In the genomic region with DNA sequence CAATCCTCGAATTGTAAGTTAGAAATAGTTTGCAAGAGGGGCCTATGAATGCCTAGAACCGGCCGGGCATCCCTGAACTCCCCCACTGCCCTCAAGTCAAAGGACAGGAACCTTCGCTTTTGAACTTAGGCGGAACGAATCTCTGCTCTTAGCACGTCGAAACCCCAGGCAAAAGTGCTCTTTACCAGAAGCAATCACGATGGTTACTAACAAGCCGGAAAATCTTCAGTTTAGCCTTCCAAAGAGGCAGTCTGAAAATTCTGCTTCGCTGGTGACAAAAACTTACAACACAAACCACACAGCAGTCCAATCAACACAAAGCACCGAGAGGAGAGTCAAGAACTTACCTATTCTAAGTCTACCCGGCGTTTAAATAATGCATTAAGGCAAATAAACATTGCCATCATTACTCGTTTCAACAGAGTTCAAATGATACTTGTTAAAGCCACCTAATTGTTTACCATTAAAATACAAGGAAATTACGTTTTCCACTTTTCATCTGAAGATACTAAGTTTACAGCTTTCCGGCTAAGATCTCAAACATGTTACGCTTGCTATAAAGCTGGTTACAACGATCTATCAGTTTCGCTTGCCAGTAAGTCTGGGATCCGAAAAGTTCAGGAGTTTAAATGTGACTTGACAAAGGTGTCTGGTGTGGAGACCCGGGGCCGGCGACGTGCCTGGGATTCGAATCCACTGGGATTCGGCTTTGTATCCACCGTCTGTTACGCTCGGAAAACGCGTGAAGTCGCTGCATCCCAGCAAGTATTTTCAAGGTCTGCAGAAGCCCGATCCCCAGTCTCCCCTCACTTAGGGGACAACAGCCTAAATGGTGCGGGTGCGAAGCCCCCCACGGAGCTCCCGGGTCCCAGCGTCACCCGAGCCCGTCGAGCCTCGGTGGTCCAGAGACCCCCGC, we compare ENCODE assay signal across 9 mouse cellular contexts. TPM values are rescaled to one million over a fixed set of nuclear protein-coding genes. Genes with fewer than 3 reads are reported as not detected.
DNase-seq lines count a peak whose midpoint lies in the region; ATAC-seq and TF ChIP-seq lines count a peak whose summit lies in the region.
"Had no signal": no experiment of that assay in that cellular context is flagged by ENCODE, and none has a peak within 500 bp of the region (broad histone marks: within the 10 kb centered on the region; RNA-seq: fewer than 3 reads in every experiment).

No protein-coding gene starts in this region.

- H3K4me1 ChIP-seq in G1E (ENCODE audit: insufficient read depth, low read depth, low read length), result peaks cover 43% of the 10 kb centered on the region
- peaks cover 29% of the 10 kb centered on the region for H3K4me1 ChIP-seq in forebrain, embryonic 12.5 days
- H3K4me1 ChIP-seq in lung, adult 2 months (ENCODE audit: control insufficient read depth, insufficient read depth, low read length), result peaks cover 5% of the 10 kb centered on the region

- H3K9me3 ChIP-seq in G1E (replicated peaks), result 0 out of 2 replicates have a peak, but pooled peaks cover 6% of the 10 kb centered on the region
- no peaks in the 10 kb centered on the region for H3K9me3 ChIP-seq in forebrain, embryonic 12.5 days

- ATAC-seq in G1E (ENCODE audit: extremely low read depth, insufficient number of reproducible peaks, low FRiP score, poor library complexity, severe bottlenecking), result no peak
- ATAC-seq in forebrain, embryonic 12.5 days (ENCODE audit: low FRiP score), result no peak; the same call in 1 of the 2 replicates

- WGBS in forebrain, embryonic 12.5 days, result under 1% methylated on average over 44 of the region's 44 CpGs
- WGBS in lung, adult 2 months, result 3% methylated on average over 43 of the region's 44 CpGs

- TF ChIP-seq CTCF in G1E (IDR thresholded peaks at IDR 0.05; ENCODE audit: low read depth, low read length), result no peak
- TF ChIP-seq CTCF in lung, adult 2 months (IDR thresholded peaks at IDR 0.05; ENCODE audit: insufficient read depth, low read length), result 0 out of 2 replicates have a peak, but pooled peaks have one; percentile 5

- H3K27ac ChIP-seq in forebrain, embryonic 12.5 days, result peak overlapping the region; percentile 93

- peak overlapping the region; percentile 66 for H3K4me2 ChIP-seq in forebrain, embryonic 12.5 days

- no peak for DNase-seq in G1E (ENCODE audit: low spot score)
- peak; percentile 4 to 18 for DNase-seq in adrenal gland, postnatal 4 days (ENCODE audit: low spot score in 2 of 2)
- DNase-seq in heart, postnatal 14 days, result peak; percentile 48 to 54
- DNase-seq in layer of hippocampus, adult 18-20 months (ENCODE audit: low spot score in 2 of 2), result peak; percentile 26 to 55
- peak; percentile 39 for DNase-seq in lung, adult 2 months
- peak; percentile 68 for DNase-seq in retina, embryonic 14.5 days (ENCODE audit: low spot score)
- DNase-seq in T-cell, adult 2 months (ENCODE audit: low spot score), result no peak

- peaks cover 2% of the 10 kb centered on the region for H3K36me3 ChIP-seq in G1E (replicated peaks)
- H3K36me3 ChIP-seq in forebrain, embryonic 12.5 days (replicated peaks), result no peaks in the 10 kb centered on the region

- no peak for TF ChIP-seq POLR2A in lung, adult 2 months (IDR thresholded peaks at IDR 0.05; ENCODE audit: borderline replicate concordance, extremely low read depth, low read depth, low read length)

- peak overlapping the region; percentile 89 for H3K9ac ChIP-seq in forebrain, embryonic 12.5 days

- peak overlapping the region; percentile 77 for H3K4me3 ChIP-seq in G1E (ENCODE audit: low read depth, low read length)
- peak overlapping the region; percentile 71 for H3K4me3 ChIP-seq in forebrain, embryonic 12.5 days (replicated peaks)
- H3K4me3 ChIP-seq in lung, adult 2 months (replicated peaks; ENCODE audit: extremely low read depth, low read depth, low read length), result peak overlapping the region; percentile 70

- intact Hi-C loops in heart, postnatal 14 days (cut with DNase I), result loop anchor here (5.0 kb wide), 1 partner anchor 121 kb away; a partner anchor contains a TSS

- H3K27me3 ChIP-seq in G1E (ENCODE audit: insufficient read depth, low read length), result no peaks in the 10 kb centered on the region
- no peaks in the 10 kb centered on the region for H3K27me3 ChIP-seq in forebrain, embryonic 12.5 days

RNA-seq across cellular contexts. Expression of a gene that starts 0.8 kb away (rescaled TPM):
- total RNA-seq in G1E (2014; fragmentation: Nextera tagmentation), result 38.2 and 47.9 TPM in 2 replicates
- total RNA-seq in G1E (2017), result 27.5 and 32.5 TPM in 2 replicates
- 5.3 and 12.1 TPM in 2 replicates for polyA plus RNA-seq in G1E (2012)
- 10 to 100 TPM; 18.4 to 24.6 TPM for total RNA-seq in adrenal gland, postnatal 4 days (2021)
- 103 and 110 TPM in 2 replicates for polyA plus RNA-seq in forebrain, embryonic 12.5 days (2016; fragmentation: Nextera tagmentation; extraction: Ambion mirVana)
- total RNA-seq in heart, postnatal 14 days (2021), result 1 to 10 TPM; 3.7 to 5.1 TPM
- 10 to 100 TPM; 10.8 to 14.1 TPM for total RNA-seq in layer of hippocampus, adult 18-20 months (2021)
- polyA plus RNA-seq in lung, adult 2 months (2012; rRNA removed), result 2.7 and 5.1 TPM in 2 replicates

RNA-seq across cellular contexts. Expression of a gene that starts 18.1 kb away (rescaled TPM):
- total RNA-seq in G1E (2014; fragmentation: Nextera tagmentation), result not detected in 2 replicates
- total RNA-seq in G1E (2017), result 0.11 TPM in 1 of 2 replicates, not detected in the other
- not detected in 2 replicates for polyA plus RNA-seq in G1E (2012)
- total RNA-seq in adrenal gland, postnatal 4 days (2021), result under 1 TPM in 1 of 2 experiments, not detected in 1; 0.08 TPM
- 0.04 TPM in 1 of 2 replicates, not detected in the other for polyA plus RNA-seq in forebrain, embryonic 12.5 days (2016; fragmentation: Nextera tagmentation; extraction: Ambion mirVana)
- total RNA-seq in heart, postnatal 14 days (2021), result under 1 TPM in 1 of 2 experiments, not detected in 1; 0.07 TPM
- total RNA-seq in layer of hippocampus, adult 18-20 months (2021), result not detected
- polyA plus RNA-seq in lung, adult 2 months (2012; rRNA removed), result 0.09 TPM in 1 of 2 replicates, not detected in the other
- total RNA-seq: neutrophil, adult 5-6 weeks had no signal

Comparison
In these comparisons a context has a peak if more than half of its experiments do, and no peak if none do; other contexts are left out.
1. DNase-seq: peak in adrenal gland, postnatal 4 days (2 of 2), heart, postnatal 14 days (2 of 2), layer of hippocampus, adult 18-20 months (2 of 2), lung, adult 2 months (single experiment) and retina, embryonic 14.5 days (single experiment); none in G1E (single experiment) and T-cell, adult 2 months (single experiment).
2. Peak in every context shown above with its lines, with median percentiles within 50 percentile points of each other: H3K4me3 ChIP-seq.